Mouse (Mus musculus): ENCODE measurements at regions not wholly inside any gene's neighbourhood (a gene's known extent, or its start where the extent isn't known, plus 50 kb on each side); places are given as distances from the start of the nearest gene placed in this dataset.
"Not testable (repeated sequence)": the region's sequence is repeated elsewhere in the genome, so short reads cannot be mapped to it uniquely, and the experiment has no call there.

- DNase-seq, result no peak
Measured at GRCm38 (mm10) chr3:83416536-83416935, 288.8 kb downstream of the Dchs2 start.

DNA sequence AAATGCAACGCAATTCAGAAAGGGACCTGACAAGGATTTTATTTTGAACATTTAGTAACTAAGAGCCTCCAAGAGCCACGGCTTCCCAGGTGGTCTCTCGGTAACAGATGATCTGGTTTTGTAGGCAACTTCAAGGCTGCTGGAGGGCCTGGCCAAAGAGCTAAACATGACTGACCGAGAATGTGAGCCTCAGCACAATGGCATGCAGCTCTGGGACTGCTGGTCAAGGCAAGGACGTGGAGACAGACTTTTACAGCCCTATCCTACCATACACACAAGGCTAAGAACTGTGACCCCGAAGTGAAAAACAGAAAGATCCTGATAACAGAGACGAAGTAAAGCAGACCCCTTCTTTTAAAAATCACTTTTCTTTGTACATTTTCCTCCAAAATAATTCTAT is 296.5 kb downstream of the Dchs2 start:
- no peak for DNase-seq

- DNase-seq, result no peak
Measured at GRCm38 (mm10) chr3:83429376-83429775, 301.6 kb downstream of the Dchs2 start.

DNA sequence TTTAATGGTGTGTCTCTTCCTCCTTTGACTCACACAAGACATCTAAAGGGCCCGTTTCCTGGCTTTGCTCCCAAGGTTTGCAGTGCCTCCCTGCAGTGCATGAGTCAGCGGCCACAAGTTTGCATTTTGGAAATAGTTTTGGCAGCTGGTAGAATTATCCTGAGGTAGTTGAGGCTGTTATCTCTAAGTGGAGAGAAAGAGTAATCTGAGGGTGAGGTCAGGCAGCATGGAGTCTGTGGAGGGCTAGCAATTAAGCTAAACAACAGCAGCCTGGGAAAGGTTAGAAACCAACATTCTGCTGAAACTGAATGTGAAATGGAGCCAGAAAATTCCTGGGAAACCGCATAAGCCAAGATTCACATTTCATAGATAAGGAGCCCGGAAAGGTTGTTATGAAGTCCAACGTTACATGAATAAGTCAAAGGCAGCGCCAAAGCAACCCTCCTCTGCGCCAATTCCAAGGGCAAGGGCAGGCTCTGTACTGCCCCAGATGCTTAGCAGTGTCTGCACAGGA is 318.5 kb downstream of the Dchs2 start:
- DNase-seq, result no peak

GRCm38 (mm10) chr3:83450662-83451061 is 315.5 kb upstream of the Sfrp2 start:
- no peak for DNase-seq

DNA sequence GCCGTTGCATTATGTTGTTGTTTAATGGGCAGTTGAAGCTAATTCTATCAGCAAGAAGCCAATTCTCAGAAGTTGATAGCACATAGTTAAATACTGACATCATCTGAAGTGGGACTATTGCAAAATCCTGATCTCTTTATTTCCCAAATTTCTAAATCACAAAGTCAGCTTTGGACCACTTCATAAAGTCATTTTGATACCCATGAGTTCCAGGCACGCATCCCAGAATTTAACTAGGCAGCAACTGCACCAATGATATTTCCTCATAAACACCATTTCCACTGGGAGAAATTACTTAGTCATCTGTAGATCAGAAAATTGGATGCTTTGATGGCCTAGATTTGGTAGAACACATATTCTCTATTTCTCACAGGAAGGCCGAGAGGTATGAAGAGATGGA is 314.8 kb upstream of the Sfrp2 start:
- DNase-seq, result no peak

DNA sequence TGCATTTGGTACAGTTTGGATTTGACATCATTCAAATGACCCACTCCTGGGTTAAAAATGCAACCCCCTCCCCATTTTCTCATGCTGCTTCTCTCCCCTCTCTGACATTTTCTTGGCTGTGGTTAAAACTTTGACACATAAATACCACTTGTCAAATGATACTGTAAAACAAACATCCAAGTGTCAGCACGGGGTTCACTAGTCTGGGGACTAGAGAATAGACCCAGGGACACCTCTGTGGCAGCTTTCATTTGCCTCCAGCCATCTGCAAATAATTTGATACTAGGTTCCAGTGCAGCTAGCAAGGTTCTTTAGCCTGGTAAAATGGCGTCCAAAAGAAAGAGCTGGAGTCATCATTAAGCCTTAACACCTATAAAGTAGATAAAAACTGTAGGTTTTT is 312.7 kb upstream of the Sfrp2 start:
- DNase-seq, result no peak

DNA sequence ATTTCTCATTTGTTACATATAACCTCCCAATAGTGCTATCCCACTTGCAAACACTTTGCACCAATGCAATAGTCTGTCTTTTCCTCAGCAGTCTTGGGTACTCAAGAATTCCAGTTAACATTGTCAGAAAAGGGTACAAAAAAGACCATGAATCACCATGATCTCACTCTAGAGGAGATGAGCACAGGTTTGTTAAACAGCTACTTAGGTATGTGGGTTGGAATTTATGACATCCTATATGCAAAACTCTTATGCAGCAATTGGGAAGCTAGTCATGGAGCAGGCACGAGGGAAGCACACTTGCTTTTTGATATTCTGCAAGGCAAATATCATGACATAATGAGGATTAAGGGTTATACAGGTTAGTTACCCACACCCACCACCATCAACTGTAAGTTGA is 307.7 kb upstream of the Sfrp2 start:
- DNase-seq, result no peak

DNA sequence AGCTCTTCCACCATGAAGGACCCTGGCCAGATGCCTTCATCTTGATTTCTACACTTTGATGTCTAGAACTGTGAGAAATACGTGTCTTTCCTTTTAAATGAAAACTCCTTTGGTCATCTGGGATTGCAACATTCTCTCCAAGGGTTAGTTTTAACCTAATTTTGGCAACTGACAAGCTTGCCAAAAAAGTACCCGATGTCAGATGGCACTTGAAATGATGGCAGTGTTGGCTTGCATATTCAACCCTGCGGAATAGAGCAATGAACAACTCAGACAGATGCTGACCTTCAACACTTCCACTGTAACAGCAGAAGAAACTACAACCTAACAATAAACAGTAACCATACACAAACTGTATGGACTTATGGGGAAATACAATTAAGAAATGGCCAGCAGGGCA is 286.9 kb upstream of the Sfrp2 start:
- DNase-seq, result no peak

- no peak for DNase-seq
Measured at GRCm38 (mm10) chr3:83480176-83480575, 285.9 kb upstream of the Sfrp2 start.

DNA sequence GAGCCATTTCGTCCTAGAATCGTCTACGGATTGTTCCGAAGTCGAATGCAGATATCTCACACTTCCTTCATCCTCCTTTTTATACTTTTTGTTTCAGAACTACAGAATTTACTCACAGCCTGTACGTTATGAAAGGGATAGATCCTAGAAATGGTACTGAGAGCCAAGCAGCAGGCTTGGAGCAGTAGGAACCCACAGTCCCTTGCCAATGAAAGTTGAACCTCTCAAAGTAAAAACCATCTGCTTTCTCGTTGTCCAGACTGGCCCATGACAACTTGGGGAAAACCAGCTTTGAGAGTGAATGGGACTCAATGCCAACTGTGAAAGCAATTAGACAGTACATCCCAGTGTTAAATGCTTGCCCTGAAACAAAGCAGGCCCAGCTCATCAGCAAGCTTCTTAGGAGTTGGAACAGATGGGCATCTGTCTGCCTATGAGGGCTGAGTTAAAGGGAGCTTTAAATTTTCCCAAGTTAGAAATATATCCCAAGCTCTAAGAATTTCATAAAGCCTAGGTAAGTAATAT is 279.9 kb upstream of the Sfrp2 start:
- no peak for DNase-seq

GRCm38 (mm10) chr3:83495584-83495983 is 270.5 kb upstream of the Sfrp2 start:
- no peak for DNase-seq

DNA sequence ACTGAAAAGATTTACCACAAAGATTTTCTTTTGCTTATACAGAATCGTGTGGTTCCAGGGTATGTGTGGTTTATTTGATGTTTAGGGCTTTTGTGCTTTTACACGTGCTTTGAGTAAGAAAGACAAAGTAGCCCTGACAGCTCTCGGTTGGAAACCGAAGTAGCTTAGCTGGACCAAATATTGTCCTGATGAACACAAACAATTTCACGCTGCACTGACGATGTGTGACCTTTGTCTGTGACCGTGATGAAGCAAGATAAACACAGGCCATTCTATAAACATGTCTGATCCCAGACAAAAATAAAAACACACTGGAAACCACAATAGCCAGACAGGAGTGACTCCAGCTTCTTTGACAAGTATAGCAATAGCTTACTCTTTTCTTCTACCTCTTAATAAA is 262.2 kb upstream of the Sfrp2 start:
- no peak for DNase-seq

DNA sequence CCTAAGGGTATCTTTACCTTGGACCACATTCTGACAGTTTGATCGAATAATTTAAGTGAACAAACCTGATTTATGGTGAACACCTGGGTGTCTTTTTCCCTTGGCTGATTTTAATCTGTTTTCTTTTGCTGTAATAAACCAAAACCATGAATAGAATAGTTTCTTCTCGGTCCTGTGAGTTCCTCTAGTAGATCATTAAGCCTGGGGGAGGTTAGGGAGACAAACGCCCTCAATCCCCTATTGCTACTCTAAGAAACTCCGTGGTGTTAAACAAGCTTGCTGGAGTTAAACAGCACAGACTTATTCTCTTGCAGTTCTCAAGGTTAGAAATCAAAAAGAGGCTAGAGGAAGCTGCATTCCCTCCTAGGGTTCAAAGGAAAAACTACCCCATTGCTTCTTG is 249.5 kb upstream of the Sfrp2 start:
- DNase-seq, result no peak

DNA sequence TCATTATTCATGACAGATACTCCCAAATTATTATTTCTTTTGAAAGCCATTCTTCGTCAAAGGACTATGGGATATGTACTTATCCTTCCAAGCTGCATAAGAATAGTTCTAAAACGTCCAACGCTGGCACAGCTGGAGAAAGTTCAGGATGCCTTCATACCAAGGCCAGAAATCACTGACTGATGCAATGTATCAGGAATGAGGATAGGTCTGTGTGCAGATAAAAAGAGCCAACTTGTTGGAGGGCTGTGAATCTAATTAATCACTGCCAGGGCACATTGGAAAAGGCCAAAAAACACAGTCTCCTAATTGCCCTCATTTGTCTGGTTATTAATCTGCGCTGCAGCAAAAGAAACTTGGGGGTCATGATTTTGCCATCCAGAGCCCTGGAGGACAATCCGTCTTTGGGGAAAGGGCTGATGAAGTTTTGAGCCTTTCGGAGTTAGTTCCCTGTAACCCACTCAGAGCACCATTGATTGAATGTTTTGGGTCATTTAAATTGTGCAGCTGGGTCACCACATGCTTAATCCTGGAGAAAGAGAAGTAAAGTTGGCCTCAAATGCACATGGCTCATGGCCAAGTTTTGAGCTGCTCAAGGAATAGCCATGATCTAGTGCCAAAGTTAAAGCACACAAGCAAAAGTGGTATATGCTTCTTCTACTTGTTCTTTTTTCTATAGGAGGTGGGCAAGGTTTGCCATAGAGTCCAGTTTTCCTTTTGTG is 248.0 kb upstream of the Sfrp2 start:
- DNase-seq, result no peak

GRCm38 (mm10) chr3:83530243-83530847 is 235.8 kb upstream of the Sfrp2 start:
- DNase-seq, result no peak

DNA sequence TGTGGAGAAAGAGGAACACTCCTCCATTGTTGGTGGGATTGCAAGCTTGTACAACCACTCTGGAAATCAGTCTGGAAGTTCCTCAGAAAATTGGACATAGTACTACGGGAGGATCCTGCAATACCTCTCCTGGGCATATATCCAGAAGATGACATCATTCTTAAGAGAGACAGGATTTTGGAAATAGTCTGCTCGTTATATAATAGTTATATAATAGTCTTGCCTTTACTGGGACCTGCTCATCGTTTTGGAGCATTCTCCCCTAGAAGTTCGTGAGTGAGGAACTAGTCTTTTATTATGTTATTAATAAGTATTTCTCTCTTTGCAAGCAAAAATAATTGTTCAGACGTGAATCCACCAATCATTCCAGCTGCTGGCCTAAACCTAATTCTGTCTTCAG is 229.5 kb upstream of the Sfrp2 start:
- DNase-seq, result not testable (repeated sequence)

- DNase-seq, result no peak
Measured at GRCm38 (mm10) chr3:83537231-83537630, 228.9 kb upstream of the Sfrp2 start.

DNA sequence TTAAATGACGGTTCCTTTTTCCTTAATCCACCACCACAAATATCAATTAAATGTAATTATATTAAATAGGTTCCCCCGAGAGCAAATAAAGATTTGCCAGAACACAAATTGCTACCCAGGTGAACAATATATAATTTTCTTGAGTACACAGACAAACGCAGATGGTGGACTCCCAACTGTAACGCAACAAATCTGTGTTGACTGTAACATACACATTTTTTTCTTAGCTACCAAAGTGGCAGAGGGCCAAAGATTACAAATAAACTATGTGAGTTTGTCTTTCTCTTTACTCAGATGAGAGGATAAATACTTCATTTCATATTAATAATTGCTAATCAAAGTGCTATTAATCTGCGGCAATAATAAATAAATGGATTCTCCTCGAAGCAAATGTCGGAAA is 228.4 kb upstream of the Sfrp2 start:
- no peak for DNase-seq

- no peak for DNase-seq
Measured at GRCm38 (mm10) chr3:83538898-83539297, 227.2 kb upstream of the Sfrp2 start.

DNA sequence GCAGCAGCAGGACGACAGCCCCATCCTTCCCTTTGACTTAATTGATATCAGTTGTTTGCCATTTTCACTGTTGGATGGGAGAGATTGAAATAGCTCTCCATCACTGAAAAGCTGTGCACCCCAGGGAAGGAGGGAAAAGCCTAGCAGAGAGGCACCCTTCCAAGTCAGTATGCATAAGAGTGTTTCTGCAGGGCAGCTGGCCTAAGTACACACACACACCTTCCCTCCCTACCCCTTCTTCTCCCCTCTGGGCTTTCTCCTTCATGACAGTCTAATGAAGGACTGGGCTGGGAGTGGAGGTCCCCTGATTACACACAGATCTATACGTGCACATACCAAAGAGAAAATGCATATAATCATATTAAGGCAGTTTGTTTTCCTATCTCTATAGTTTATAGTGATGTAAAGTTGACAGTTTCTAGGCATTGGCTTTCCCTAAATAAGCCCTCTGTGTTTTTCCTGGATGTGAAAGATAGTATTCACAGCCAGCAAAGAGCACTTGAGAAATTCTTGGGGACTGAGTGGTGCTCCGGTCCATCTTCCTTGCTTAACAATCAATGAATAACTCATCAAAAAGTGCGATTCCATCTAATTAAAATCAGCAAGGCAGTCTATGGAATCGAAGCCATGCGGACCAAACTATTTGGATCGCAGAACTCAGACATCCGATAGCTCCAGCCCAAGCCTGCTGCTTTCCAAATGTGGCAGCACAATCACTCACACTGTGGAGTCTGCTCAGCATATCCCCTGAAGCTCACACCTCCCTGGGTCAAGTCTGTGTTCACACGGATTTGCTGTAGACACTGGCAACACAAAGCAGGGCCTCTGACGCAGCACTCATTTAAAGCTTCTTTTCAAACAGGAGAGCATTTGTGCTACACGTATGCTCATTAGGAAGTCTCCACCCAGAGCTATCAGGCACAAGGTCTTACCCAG is 224.9 kb upstream of the Sfrp2 start:
- DNase-seq, result no peak

- DNase-seq, result no peak
Measured at GRCm38 (mm10) chr3:83552516-83553139, 213.5 kb upstream of the Sfrp2 start.

DNA sequence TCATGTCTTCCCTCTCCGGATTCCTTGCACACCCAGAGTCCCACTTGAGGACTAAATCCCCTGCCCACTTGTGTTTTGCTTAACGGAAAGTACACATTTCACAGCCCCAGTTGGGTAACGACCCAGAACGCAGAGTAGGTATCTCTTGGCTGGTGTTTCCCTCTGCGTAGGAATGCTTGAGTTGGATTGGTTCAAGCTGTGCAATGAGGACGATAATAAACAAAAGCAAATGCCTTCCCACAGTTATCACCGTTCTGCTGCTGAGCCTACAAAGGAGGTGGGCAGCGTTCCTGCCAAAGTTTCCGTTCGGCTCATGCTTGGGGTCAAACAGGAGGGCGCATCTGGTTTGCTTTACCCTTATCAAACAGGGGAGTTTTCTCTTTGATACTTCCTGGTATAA is 212.3 kb upstream of the Sfrp2 start:
- DNase-seq, result no peak

All from thymus, postnatal 14 days (tissue).